Mouse (Mus musculus) MEL (cell line): Measurements from ENCODE around the gene Polr3gl. TPM values are rescaled to one million over a fixed set of nuclear protein-coding genes. Genes with fewer than 3 reads are reported as not detected.
A peak's percentile ranks its signal among the peaks of the same experiment; 100 is the strongest.

ENCODE experiments used
- DNase-seq: peaks from one replicate; pipeline ENCODE4 v3.0.0; 2011; ENCODE audit warnings: low read depth, low spot score
- H3K27ac ChIP-seq: 2 replicates; pipeline ENCODE4 v1.5.1; 2012; ENCODE audit warnings: low read depth, mild to moderate bottlenecking, control low read depth, low read length, moderate library complexity; ENCODE audit not compliant: control insufficient read depth
- H3K27me3 ChIP-seq, 2 experiments: fragments of 150-350 bp in 1 of 2; sonication (generic) in 1 of 2; 2 replicates each; pipeline ENCODE4 v1.6.1; 2012; ENCODE audit warnings: low read length in 2 of 2, mild to moderate bottlenecking in 2 of 2, improper control_type of control experiment in 1 of 2, moderate library complexity in 1 of 2; ENCODE audit not compliant: insufficient read depth in 2 of 2, control insufficient read depth in 1 of 2
- H3K36me3 ChIP-seq, 2 experiments: 2 replicates each; pipeline ENCODE4 v1.6.1; 2012 to 2014; ENCODE audit warnings: low read length in 2 of 2, improper control_type of control experiment in 1 of 2, inconsistent platforms in 1 of 2, mild to moderate bottlenecking in 1 of 2; ENCODE audit not compliant: insufficient read depth in 2 of 2, control insufficient read depth in 1 of 2
- H3K4me1 ChIP-seq, 2 experiments: fragments of 150-350 bp in 1 of 2; sonication (generic) in 1 of 2; 2 replicates each; pipeline ENCODE4 v1.6.1; 2012; ENCODE audit warnings: low read length in 2 of 2, improper control_type of control experiment in 1 of 2, mild to moderate bottlenecking in 1 of 2; ENCODE audit not compliant: insufficient read depth in 2 of 2, control insufficient read depth in 1 of 2
- H3K4me3 ChIP-seq, 2 experiments: fragments of 150-350 bp in 1 of 2; sonication (generic) in 1 of 2; 2 replicates each; pipeline ENCODE4 v1.5.1; 2012; ENCODE audit warnings: low read depth in 2 of 2, low read length in 2 of 2, mild to moderate bottlenecking in 2 of 2, moderate library complexity in 2 of 2, control low read depth in 1 of 2, improper control_type of control experiment in 1 of 2; ENCODE audit not compliant: control insufficient read depth in 1 of 2, insufficient read depth in 1 of 2
- H3K79me2 ChIP-seq: 2 replicates; pipeline ENCODE4 v1.6.1; 2012; ENCODE audit warnings: mild to moderate bottlenecking, low read length, moderate library complexity; ENCODE audit not compliant: control insufficient read depth, poor library complexity, insufficient read depth
- H3K9ac ChIP-seq: 2 replicates; pipeline ENCODE4 v1.6.1; 2012; ENCODE audit warnings: low read depth, mild to moderate bottlenecking, control low read depth, low read length, moderate library complexity; ENCODE audit not compliant: control insufficient read depth, poor library complexity, severe bottlenecking
- H3K9me3 ChIP-seq: fragments of 150-350 bp; sonication (generic); replicated peaks from 2 replicates; pipeline ENCODE4 v1.6.1; 2012; ENCODE audit warnings: mild to moderate bottlenecking, low read length, improper control_type of control experiment, moderate library complexity; ENCODE audit not compliant: insufficient read depth
- CTCF ChIP-seq, 3 experiments: IDR thresholded peaks in 2 of 3; conservative IDR thresholded peaks in 1 of 3; 2 replicates each; pipeline ENCODE4 v1.5.1; 2011 to 2012; ENCODE audit warnings: low read length in 3 of 3, low read depth in 2 of 3, mild to moderate bottlenecking in 2 of 3, improper control_type of control experiment in 1 of 3, inconsistent platforms in 1 of 3, mixed read lengths in 1 of 3, moderate library complexity in 1 of 3; ENCODE audit not compliant: control insufficient read depth in 1 of 3, insufficient read depth in 1 of 3, poor library complexity in 1 of 3, severe bottlenecking in 1 of 3
- GABPA ChIP-seq: IDR thresholded peaks from 2 replicates; pipeline ENCODE4 v1.6.1; 2012; ENCODE audit warnings: low read depth, mild to moderate bottlenecking, inconsistent platforms, low read length, improper control_type of control experiment, moderate library complexity
- HCFC1 ChIP-seq: IDR thresholded peaks from 2 replicates; pipeline ENCODE4 v1.6.1; 2012; ENCODE audit warnings: low read depth, mild to moderate bottlenecking, inconsistent platforms, low read length, improper control_type of control experiment, moderate library complexity
- MAX ChIP-seq: IDR thresholded peaks from 2 replicates; pipeline ENCODE4 v1.6.1; 2011; ENCODE audit warnings: low read length, improper control_type of control experiment
- MAZ ChIP-seq: IDR thresholded peaks from 2 replicates; pipeline ENCODE4 v1.6.1; 2012; ENCODE audit warnings: low read depth, mild to moderate bottlenecking, inconsistent platforms, low read length, improper control_type of control experiment
- MXI1 ChIP-seq: IDR thresholded peaks from 2 replicates; pipeline ENCODE4 v1.6.1; 2011; ENCODE audit warnings: mild to moderate bottlenecking, low read depth, low read length, improper control_type of control experiment
- MYC ChIP-seq: IDR thresholded peaks from 2 replicates; pipeline ENCODE4 v1.6.1; 2011; ENCODE audit warnings: low read depth, mild to moderate bottlenecking, low read length, improper control_type of control experiment, moderate library complexity
- NRF1 ChIP-seq: IDR thresholded peaks from 2 replicates; pipeline ENCODE4 v1.6.1; 2014; ENCODE audit warnings: low read depth, mild to moderate bottlenecking, inconsistent platforms, low read length, improper control_type of control experiment, moderate library complexity; ENCODE audit not compliant: poor library complexity, insufficient read depth, severe bottlenecking
- POLR2A ChIP-seq, 2 experiments: IDR thresholded peaks; 2 replicates each; pipeline ENCODE4 v1.6.1; 2011 to 2012; ENCODE audit warnings: low read length in 2 of 2, mild to moderate bottlenecking in 2 of 2, control low read depth in 1 of 2, improper control_type of control experiment in 1 of 2, low read depth in 1 of 2, moderate library complexity in 1 of 2; ENCODE audit not compliant: control insufficient read depth in 1 of 2, insufficient read depth in 1 of 2, poor library complexity in 1 of 2
- RAD21 ChIP-seq: IDR thresholded peaks from 2 replicates; pipeline ENCODE4 v1.6.1; 2011; ENCODE audit warnings: mild to moderate bottlenecking, low read depth, low read length, improper control_type of control experiment
- SIN3A ChIP-seq: IDR thresholded peaks from 2 replicates; pipeline ENCODE4 v1.6.1; 2012; ENCODE audit warnings: low read length, improper control_type of control experiment, inconsistent platforms
- SMC3 ChIP-seq: IDR thresholded peaks from 2 replicates; pipeline ENCODE4 v1.6.1; 2011; ENCODE audit warnings: low read depth, low read length, improper control_type of control experiment
- TCF12 ChIP-seq: IDR thresholded peaks from 2 replicates; pipeline ENCODE4 v1.6.1; 2014; ENCODE audit warnings: low read depth, mild to moderate bottlenecking, inconsistent platforms, low read length, improper control_type of control experiment, moderate library complexity
- USF1 ChIP-seq: IDR thresholded peaks from 2 replicates; pipeline ENCODE4 v1.6.1; 2014; ENCODE audit warnings: low read depth, mild to moderate bottlenecking, inconsistent platforms, low read length, improper control_type of control experiment, moderate library complexity
- ZC3H11A ChIP-seq: IDR thresholded peaks from 2 replicates; pipeline ENCODE4 v1.6.1; 2012; ENCODE audit warnings: low read depth, mild to moderate bottlenecking, inconsistent platforms, low read length, improper control_type of control experiment
- ZMIZ1 ChIP-seq: IDR thresholded peaks from 2 replicates; pipeline ENCODE4 v1.6.1; 2012; ENCODE audit warnings: low read depth, mild to moderate bottlenecking, inconsistent platforms, low read length, improper control_type of control experiment, moderate library complexity
- polyA plus RNA-seq, 2 experiments: library from polyadenylated mRNA; stranded (reverse) in 1 of 2; unstranded in 1 of 2; fragments of >175 nt in 1 of 2; fragments of >200 nt in 1 of 2; gene quantifications; 2 replicates each; pipeline versions ENCODE4 v1.2.1 to v1.2.4; 2012; ENCODE audit warnings: low replicate concordance in 2 of 2, low read depth in 1 of 2; ENCODE audit not compliant: insufficient read length in 2 of 2, insufficient read depth in 1 of 2, missing spikeins in 1 of 2
- total RNA-seq: library from RNA; depleted of rRNA; stranded (reverse); fragments of 300-350 nt; gene quantifications from 2 replicates; pipeline ENCODE4 v1.2.3, GENCODE M21; 2012

Gene Polr3gl
- total and polyA plus RNA-seq, 3 experiments, result 31.1 to 39.8 TPM; not detected in 1

- peaks cover 6 to 11% of the 10 kb centered on the region in 2 experiments for H3K4me1 ChIP-seq
- H3K9ac ChIP-seq, result peak overlapping the region; percentile 42
- H3K9me3 ChIP-seq, result no peaks in the 10 kb centered on the region
- H3K27ac ChIP-seq, result no peak overlapping the region
- no peaks in the 10 kb centered on the region for H3K79me2 ChIP-seq
- peak overlapping the region; percentile 3 to 24; a peak in 2 of 4 replicates for H3K4me3 ChIP-seq
- no peaks in the 10 kb centered on the region for H3K27me3 ChIP-seq
- DNase-seq, result peak; percentile 58
- TF ChIP-seq GABPA (no peak), SIN3A (no peak), MYC (0 out of 2 replicates have a peak, but pooled peaks have one; percentile 12), NRF1 (no peak), POLR2A (IDR thresholded peaks at IDR 0.05; ENCODE audit: control insufficient read depth in 1 of 2, insufficient read depth in 1 of 2, low read depth in 1 of 2, low read length in 2 of 2, poor library complexity in 1 of 2) (no peak), USF1 (peak; percentile 71), MXI1 (peak; percentile 47; the same call in 1 of the 2 replicates), MAX (peak; percentile 68), TCF12 (no peak), MAZ (no peak), ZMIZ1 (no peak; the same call in 1 of the 2 replicates)
- TF ChIP-seq, all 39 proteins: peak for 4
- peaks cover 0 to 5% of the 10 kb centered on the region in 2 experiments; a peak in 2 of 4 replicates for H3K36me3 ChIP-seq
These were observed 47.1 kb downstream of the Polr3gl start for GRCm38 (mm10) chr3:96546880-96547279.

GRCm38 (mm10) chr3:96545565-96545964 is 48.4 kb downstream of the Polr3gl start:
- no peaks in the 10 kb centered on the region for H3K79me2 ChIP-seq
- TF ChIP-seq HCFC1 (no peak), SIN3A (peak; percentile 62), ZC3H11A (peak; percentile 83), ZMIZ1 (no peak), RAD21 (peak; percentile 87), CTCF (IDR thresholded peaks at IDR 0.05 in 2 of 3, conservative IDR thresholded peaks at IDR 0.05 in 1 of 3; ENCODE audit: control insufficient read depth in 1 of 3, insufficient read depth in 1 of 3, low read depth in 2 of 3, low read length in 3 of 3, poor library complexity in 1 of 3, severe bottlenecking in 1 of 3) (peak; percentile 21 to 83 (median 23); a peak in 4 of 6 replicates), NRF1 (no peak), SMC3 (peak; percentile 87)
- no peak overlapping the region for H3K9ac ChIP-seq
- H3K4me3 ChIP-seq, result no peak overlapping the region
- no peaks in the 10 kb centered on the region for H3K27me3 ChIP-seq
- peaks cover 0 to 4% of the 10 kb centered on the region in 2 experiments; a peak in 2 of 4 replicates for H3K36me3 ChIP-seq
- no peaks in the 10 kb centered on the region for H3K9me3 ChIP-seq
- DNase-seq, result peak; percentile 57
- H3K27ac ChIP-seq, result no peak overlapping the region
- H3K4me1 ChIP-seq, result peaks cover 7 to 8% of the 10 kb centered on the region in 2 experiments
